Mouse (Mus musculus): ENCODE measurements around the gene 1110004F10Rik.

GRCm38 (mm10) chr7:116153781-116154368 is 114.7 kb downstream of the 1110004F10Rik start:
- no peak for TF ChIP-seq EP300 (IDR thresholded peaks at IDR 0.05; ENCODE audit: low read depth)
- no peak for TF ChIP-seq CTCF (IDR thresholded peaks at IDR 0.05; ENCODE audit: low read depth)
